Mouse (Mus musculus): ENCODE data around the gene Tgfbr3. TPM values are rescaled to one million over a fixed set of nuclear protein-coding genes. Genes with fewer than 3 reads are reported as not detected.
"Not testable (repeated sequence)": the region's sequence is repeated elsewhere in the genome, so short reads cannot be mapped to it uniquely, and the experiment has no call there.

Gene Tgfbr3
- polyA plus RNA-seq, 1 experiment from 2014 or later = 14.9 TPM

GRCm38 (mm10) chr5:107250548-107251272 lies 38.7 kb downstream of the Tgfbr3 start:
- H3K4me3 ChIP-seq (ENCODE audit: low read length) = no peak overlapping the region
- ATAC-seq = no peak
- no peak overlapping the region; the same call in 1 of the 2 replicates for H3K4me2 ChIP-seq (ENCODE audit: low read depth, low read length)
- no peaks in the 10 kb centered on the region for H3K27me3 ChIP-seq (replicated peaks; ENCODE audit: control insufficient read depth, insufficient read depth, low read length)
- H3K9ac ChIP-seq (ENCODE audit: low read depth, low read length) = no peak overlapping the region
- H3K27ac ChIP-seq (ENCODE audit: low read length) = 0 out of 2 replicates have a peak overlapping the region, but pooled peaks have one; percentile 81
- H3K36me3 ChIP-seq (ENCODE audit: control insufficient read depth, insufficient read depth, low read length) = no peaks in the 10 kb centered on the region; the same call in 1 of the 2 replicates
- no peaks in the 10 kb centered on the region for H3K9me3 ChIP-seq (ENCODE audit: control insufficient read depth, low read length)
- WGBS = 36% methylated on average over 19 of the region's 19 CpGs
- peaks cover 28% of the 10 kb centered on the region for H3K4me1 ChIP-seq (ENCODE audit: control insufficient read depth, insufficient read depth, low read length)

DNA sequence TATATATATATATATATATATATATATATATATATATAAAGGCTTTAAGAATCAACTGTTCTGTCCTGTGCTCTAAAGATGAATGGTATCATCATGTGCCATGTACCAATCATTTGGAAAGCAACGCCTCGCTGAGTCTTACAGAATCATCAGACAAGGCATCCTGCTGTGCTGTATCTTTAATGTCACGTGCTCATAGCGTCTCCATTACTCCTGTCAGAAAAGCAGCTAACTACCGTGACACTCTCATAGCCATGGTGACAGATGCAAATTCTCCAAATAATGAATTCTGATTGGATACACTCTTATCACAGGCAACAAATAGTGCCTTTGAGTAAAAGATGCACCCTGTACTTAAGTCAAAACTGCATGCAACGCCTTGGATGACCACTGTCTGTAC lies 40.7 kb downstream of the Tgfbr3 start:
- Histone ChIP-seq H3K4me2 (ENCODE audit: low read depth, low read length) (no peak overlapping the region), H3K9ac (ENCODE audit: low read depth, low read length) (no peak overlapping the region), H3K36me3 (ENCODE audit: control insufficient read depth, insufficient read depth, low read length) (no peaks in the 10 kb centered on the region; the same call in 1 of the 2 replicates), H3K27ac (ENCODE audit: low read length) (no peak overlapping the region), H3K27me3 (replicated peaks; ENCODE audit: control insufficient read depth, insufficient read depth, low read length) (no peaks in the 10 kb centered on the region), H3K4me3 (ENCODE audit: low read length) (no peak overlapping the region), H3K9me3 (ENCODE audit: control insufficient read depth, low read length) (no peaks in the 10 kb centered on the region), H3K4me1 (ENCODE audit: control insufficient read depth, insufficient read depth, low read length) (peaks cover 28% of the 10 kb centered on the region)
- WGBS = 88% methylated on average over 6 of the region's 6 CpGs
- no peak for ATAC-seq

DNA sequence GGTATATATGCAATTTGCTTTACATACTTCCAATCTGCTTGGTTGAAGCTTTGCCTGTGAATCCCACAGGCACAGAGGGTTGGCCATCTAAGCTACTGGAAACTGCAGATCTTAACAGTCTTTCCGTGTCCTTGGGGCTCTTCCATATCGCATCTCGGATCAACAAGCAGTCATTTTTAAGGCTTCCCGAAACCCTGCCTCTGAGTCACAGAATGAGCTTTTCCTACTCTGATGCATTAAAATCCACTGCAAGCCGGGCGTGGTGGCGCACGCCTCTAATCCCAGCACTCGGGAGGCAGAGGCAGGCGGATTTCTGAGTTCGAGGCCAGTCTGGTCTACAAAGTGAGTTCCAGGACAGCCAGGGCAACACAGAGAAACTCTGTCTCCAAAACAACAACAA lies 41.1 kb downstream of the Tgfbr3 start:
- ATAC-seq; H3K27me3 ChIP-seq (replicated peaks; ENCODE audit: control insufficient read depth, insufficient read depth, low read length); H3K9me3 ChIP-seq (ENCODE audit: control insufficient read depth, low read length); H3K27ac ChIP-seq (ENCODE audit: low read length); H3K36me3 ChIP-seq (ENCODE audit: control insufficient read depth, insufficient read depth, low read length); H3K9ac ChIP-seq (ENCODE audit: low read depth, low read length); H3K4me3 ChIP-seq (ENCODE audit: low read length); H3K4me2 ChIP-seq (ENCODE audit: low read depth, low read length): not testable (repeated sequence)
- peaks cover 25% of the 10 kb centered on the region for H3K4me1 ChIP-seq (ENCODE audit: control insufficient read depth, insufficient read depth, low read length)
- WGBS = 93% methylated on average over 11 of the region's 11 CpGs

- H3K9me3 ChIP-seq (ENCODE audit: control insufficient read depth, low read length) = no peaks in the 10 kb centered on the region
- no peak overlapping the region for H3K27ac ChIP-seq (ENCODE audit: low read length)
- ATAC-seq = no peak
- peaks cover 20% of the 10 kb centered on the region for H3K4me1 ChIP-seq (ENCODE audit: control insufficient read depth, insufficient read depth, low read length)
- no peaks in the 10 kb centered on the region; the same call in 1 of the 2 replicates for H3K36me3 ChIP-seq (ENCODE audit: control insufficient read depth, insufficient read depth, low read length)
- H3K9ac ChIP-seq (ENCODE audit: low read depth, low read length) = no peak overlapping the region
- no peaks in the 10 kb centered on the region for H3K27me3 ChIP-seq (replicated peaks; ENCODE audit: control insufficient read depth, insufficient read depth, low read length)
- no peak overlapping the region for H3K4me3 ChIP-seq (ENCODE audit: low read length)
- no peak overlapping the region for H3K4me2 ChIP-seq (ENCODE audit: low read depth, low read length)
- whole genome bisulfite sequencing = 67% methylated on average over 3 of the region's 3 CpGs
These were observed 41.6 kb downstream of the Tgfbr3 start for GRCm38 (mm10) chr5:107247786-107248185.

DNA sequence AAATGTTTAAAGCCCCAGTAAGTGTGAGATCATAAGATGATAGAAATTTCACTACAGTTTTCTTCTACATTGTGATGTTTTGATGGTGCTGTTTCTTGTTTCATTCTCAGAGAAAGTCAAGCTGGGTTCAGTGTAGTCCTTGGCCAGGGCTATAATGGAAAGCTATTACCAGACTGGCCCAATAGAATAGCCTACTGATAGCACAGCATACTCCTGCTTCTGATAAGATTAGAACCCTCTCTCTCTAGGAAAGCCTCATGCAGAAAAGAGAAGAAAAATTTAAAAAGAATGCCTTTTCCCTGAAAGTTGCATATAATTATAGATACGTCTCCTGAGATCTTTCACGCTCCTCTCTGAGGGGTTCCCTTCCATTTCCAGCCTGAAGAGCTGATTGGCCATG lies 46.0 kb downstream of the Tgfbr3 start:
- no peak for ATAC-seq
- Histone ChIP-seq H3K36me3 (ENCODE audit: control insufficient read depth, insufficient read depth, low read length) (no peaks in the 10 kb centered on the region), H3K27ac (ENCODE audit: low read length) (no peak overlapping the region), H3K4me2 (ENCODE audit: low read depth, low read length) (no peak overlapping the region), H3K4me3 (ENCODE audit: low read length) (no peak overlapping the region), H3K4me1 (ENCODE audit: control insufficient read depth, insufficient read depth, low read length) (peaks cover 7% of the 10 kb centered on the region), H3K9me3 (ENCODE audit: control insufficient read depth, low read length) (no peaks in the 10 kb centered on the region), H3K9ac (ENCODE audit: low read depth, low read length) (no peak overlapping the region), H3K27me3 (replicated peaks; ENCODE audit: control insufficient read depth, insufficient read depth, low read length) (no peaks in the 10 kb centered on the region)
- 90% methylated on average over 2 of the region's 2 CpGs for whole genome bisulfite sequencing

DNA sequence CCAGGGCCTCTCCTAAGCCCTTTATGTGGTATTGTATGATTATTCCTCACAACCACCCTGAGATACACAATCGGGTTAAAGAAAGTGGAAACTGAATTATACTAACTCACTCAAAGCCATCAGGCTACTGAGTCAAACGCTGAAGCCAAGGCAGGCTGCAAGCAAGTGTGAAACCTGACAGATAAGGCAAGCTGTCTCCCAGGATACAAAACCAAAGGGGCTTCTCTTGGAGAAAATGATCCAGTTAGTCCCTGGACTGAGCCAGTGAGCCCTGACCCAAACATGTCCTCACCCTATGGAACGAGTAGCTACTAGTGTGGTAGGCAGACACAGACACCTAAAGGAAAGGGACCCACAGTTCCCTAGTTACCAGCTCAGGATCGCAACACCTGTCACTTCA lies 46.4 kb downstream of the Tgfbr3 start:
- Histone ChIP-seq H3K4me1 (ENCODE audit: control insufficient read depth, insufficient read depth, low read length) (peaks cover 11% of the 10 kb centered on the region), H3K27ac (ENCODE audit: low read length) (no peak overlapping the region), H3K27me3 (replicated peaks; ENCODE audit: control insufficient read depth, insufficient read depth, low read length) (no peaks in the 10 kb centered on the region), H3K4me3 (ENCODE audit: low read length) (no peak overlapping the region), H3K4me2 (ENCODE audit: low read depth, low read length) (no peak overlapping the region), H3K36me3 (ENCODE audit: control insufficient read depth, insufficient read depth, low read length) (no peaks in the 10 kb centered on the region), H3K9ac (ENCODE audit: low read depth, low read length) (no peak overlapping the region), H3K9me3 (ENCODE audit: control insufficient read depth, low read length) (no peaks in the 10 kb centered on the region)
- ATAC-seq = no peak
- 83% methylated on average over 4 of the region's 4 CpGs for WGBS

GRCm38 (mm10) chr5:107240276-107240675 lies 49.2 kb downstream of the Tgfbr3 start:
- no peak overlapping the region for H3K4me2 ChIP-seq (ENCODE audit: low read depth, low read length)
- H3K27ac ChIP-seq (ENCODE audit: low read length) = no peak overlapping the region
- H3K27me3 ChIP-seq (replicated peaks; ENCODE audit: control insufficient read depth, insufficient read depth, low read length) = no peaks in the 10 kb centered on the region
- 51% methylated on average over 1 of the region's 1 CpGs for WGBS
- no peaks in the 10 kb centered on the region for H3K36me3 ChIP-seq (ENCODE audit: control insufficient read depth, insufficient read depth, low read length)
- peaks cover 31% of the 10 kb centered on the region for H3K4me1 ChIP-seq (ENCODE audit: control insufficient read depth, insufficient read depth, low read length)
- H3K9ac ChIP-seq (ENCODE audit: low read depth, low read length) = no peak overlapping the region
- no peak for ATAC-seq
- no peak overlapping the region for H3K4me3 ChIP-seq (ENCODE audit: low read length)
- no peaks in the 10 kb centered on the region for H3K9me3 ChIP-seq (ENCODE audit: control insufficient read depth, low read length)

DNA sequence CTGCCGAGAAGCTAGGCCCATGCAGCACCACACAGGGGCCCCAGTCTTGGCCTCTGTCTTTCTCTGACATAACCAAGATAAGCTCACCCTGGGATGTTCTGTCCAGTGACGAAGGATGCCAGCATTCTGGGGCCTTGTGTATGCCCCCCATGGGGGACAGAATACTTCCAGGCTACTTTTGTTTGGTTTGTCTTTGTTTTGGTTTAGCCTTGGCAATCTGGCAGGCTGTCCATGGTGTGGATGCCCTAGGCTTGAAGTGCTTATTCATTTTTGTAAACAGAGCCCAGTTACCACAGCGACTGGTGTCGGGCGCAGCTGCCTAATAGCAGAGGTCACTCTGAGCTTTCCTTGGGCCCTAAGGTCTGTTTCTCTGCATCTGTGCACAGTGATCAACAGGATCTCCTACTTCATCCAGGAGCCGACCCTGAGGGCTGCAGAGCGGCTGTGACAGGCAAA lies 51.4 kb downstream of the Tgfbr3 start:
- Histone ChIP-seq H3K4me2 (ENCODE audit: low read depth, low read length) (no peak overlapping the region), H3K9ac (ENCODE audit: low read depth, low read length) (no peak overlapping the region), H3K9me3 (ENCODE audit: control insufficient read depth, low read length) (no peaks in the 10 kb centered on the region), H3K4me3 (ENCODE audit: low read length) (no peak overlapping the region), H3K27ac (ENCODE audit: low read length) (peak overlapping the region; percentile 11; the same call in 1 of the 2 replicates), H3K27me3 (replicated peaks; ENCODE audit: control insufficient read depth, insufficient read depth, low read length) (no peaks in the 10 kb centered on the region), H3K36me3 (ENCODE audit: control insufficient read depth, insufficient read depth, low read length) (no peaks in the 10 kb centered on the region), H3K4me1 (ENCODE audit: control insufficient read depth, insufficient read depth, low read length) (peaks cover 48% of the 10 kb centered on the region)
- WGBS = 44% methylated on average over 7 of the region's 7 CpGs
- no peak for ATAC-seq

- Histone ChIP-seq H3K27ac (ENCODE audit: low read length) (0 out of 2 replicates have a peak overlapping the region, but pooled peaks have one; percentile 3), H3K4me3 (ENCODE audit: low read length) (no peak overlapping the region), H3K36me3 (ENCODE audit: control insufficient read depth, insufficient read depth, low read length) (no peaks in the 10 kb centered on the region), H3K4me2 (ENCODE audit: low read depth, low read length) (no peak overlapping the region), H3K4me1 (ENCODE audit: control insufficient read depth, insufficient read depth, low read length) (peaks cover 49% of the 10 kb centered on the region), H3K9me3 (ENCODE audit: control insufficient read depth, low read length) (no peaks in the 10 kb centered on the region), H3K27me3 (replicated peaks; ENCODE audit: control insufficient read depth, insufficient read depth, low read length) (no peaks in the 10 kb centered on the region), H3K9ac (ENCODE audit: low read depth, low read length) (no peak overlapping the region)
- 48% methylated on average over 6 of the region's 6 CpGs for WGBS
- peak; percentile 82 for ATAC-seq
These were observed 52.5 kb downstream of the Tgfbr3 start for GRCm38 (mm10) chr5:107236975-107237374.
